Mouse (Mus musculus) testis, adult 2 months (tissue): ENCODE measurements around the gene Ccdc32.

ENCODE experiments used
- CTCF ChIP-seq: fragments of 200-500 bp; IDR thresholded peaks from 2 replicates; pipeline ENCODE4 v1.5.1; 2012; ENCODE audit warnings: low read depth, mild to moderate bottlenecking, inconsistent platforms, low read length, moderate library complexity; ENCODE audit not compliant: control insufficient read depth, insufficient read depth, insufficient replicate concordance
- POLR2A ChIP-seq: fragments of 200-500 bp; IDR thresholded peaks from 2 replicates; pipeline ENCODE4 v1.6.1; 2012; ENCODE audit warnings: low read depth, mild to moderate bottlenecking, inconsistent platforms, low read length, moderate library complexity; ENCODE audit not compliant: control insufficient read depth

DNA sequence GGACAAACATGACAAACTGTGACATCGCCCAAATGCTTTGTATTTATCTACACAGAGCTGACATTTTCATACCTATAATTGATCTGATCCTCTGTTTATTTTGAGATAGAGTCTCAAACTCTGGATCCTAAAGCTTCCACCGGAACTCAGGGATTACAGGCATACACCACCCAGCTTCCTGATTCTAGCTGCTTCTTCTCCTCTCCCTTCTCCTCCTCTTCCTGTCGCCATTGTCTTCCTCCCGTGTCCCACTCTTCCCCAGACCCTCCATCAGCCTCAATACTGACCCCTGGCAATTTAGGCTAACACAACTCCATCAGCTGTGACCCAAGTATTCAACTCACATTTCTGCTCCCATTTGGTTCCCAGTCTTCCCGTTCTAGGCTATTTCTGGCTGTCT lies 52.3 kb downstream of the Ccdc32 start:
- no peak for TF ChIP-seq POLR2A
- no peak for TF ChIP-seq CTCF
